12 mouse cellular contexts compared by ENCODE assay signal in the genomic region with DNA sequence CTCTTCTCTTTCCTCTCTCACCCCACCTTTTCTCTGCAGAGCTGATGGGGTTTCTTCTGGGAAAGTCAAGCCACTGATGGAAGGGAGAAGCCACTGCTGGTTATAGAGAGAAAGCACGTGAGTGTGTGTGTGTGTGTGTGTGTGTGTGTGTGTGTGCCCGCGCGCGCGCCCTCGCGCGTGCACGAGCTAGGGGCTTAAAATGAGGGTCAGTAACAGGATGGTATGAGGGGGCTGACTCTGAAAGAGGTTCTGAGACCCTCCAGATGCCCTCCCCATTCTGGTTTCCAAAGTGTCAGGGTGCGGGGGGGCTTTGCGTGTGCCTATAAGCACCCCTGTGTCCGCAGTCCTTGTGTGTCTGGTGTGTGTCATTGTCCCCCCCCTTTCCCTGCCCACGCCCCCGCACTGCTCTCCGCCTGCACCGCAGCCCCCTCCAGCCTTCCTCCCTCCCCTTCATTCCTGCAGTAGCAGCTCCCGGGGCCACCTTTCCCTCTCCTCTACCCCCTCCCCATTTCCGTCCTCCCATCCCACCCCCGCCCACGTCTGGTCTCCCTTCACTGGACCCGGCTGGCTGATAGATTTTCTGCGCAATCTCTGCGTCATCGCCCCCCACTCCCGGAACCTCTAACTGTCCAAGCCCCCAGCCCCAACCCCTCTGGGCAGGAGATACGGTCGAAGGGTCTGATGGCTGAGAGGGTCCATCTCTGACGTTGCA. TPM values are rescaled to one million over a fixed set of nuclear protein-coding genes. Genes with fewer than 3 reads are reported as not detected.
A peak's percentile ranks its signal among the peaks of the same experiment; 100 is the strongest.
DNase-seq lines count a peak whose midpoint lies in the region; ATAC-seq and TF ChIP-seq lines count a peak whose summit lies in the region.
"Had no signal": no experiment of that assay in that cellular context is flagged by ENCODE, and none has a peak within 500 bp of the region (broad histone marks: within the 10 kb centered on the region; RNA-seq: fewer than 3 reads in every experiment).

No protein-coding gene starts in this region.

- 2% methylated on average over 28 of the region's 29 CpGs for WGBS in kidney, embryonic 15.5 days
- WGBS in forebrain, embryonic 15.5 days: under 1% methylated on average over 28 of the region's 29 CpGs
- 1% methylated on average over 28 of the region's 29 CpGs for WGBS in midbrain, embryonic 15.5 days

- peak overlapping the region; percentile 61 for H3K4me2 ChIP-seq in kidney, embryonic 15.5 days
- peak overlapping the region; percentile 99 for H3K4me2 ChIP-seq in forebrain, embryonic 15.5 days (replicated peaks)
- peak overlapping the region; percentile 92 for H3K4me2 ChIP-seq in midbrain, embryonic 15.5 days

- no peak overlapping the region for H3K27ac ChIP-seq in kidney, embryonic 15.5 days
- no peak overlapping the region for H3K27ac ChIP-seq in ES-E14 (ENCODE audit: insufficient read depth, low read depth, low read length, poor library complexity, severe bottlenecking)
- H3K27ac ChIP-seq in forebrain, embryonic 15.5 days (replicated peaks): no peak overlapping the region
- no peak overlapping the region for H3K27ac ChIP-seq in midbrain, embryonic 15.5 days
- H3K27ac ChIP-seq: heart, adult 2 months; layer of hippocampus, adult 2 months had no signal

- in situ Hi-C loops in ES-E14 (cut with MboI; ENCODE audit: low sequenced_read_pairs in 2 of 2, unreplicated experiment in 2 of 2): no loop called here

- no peaks in the 10 kb centered on the region for H3K9me3 ChIP-seq in kidney, embryonic 15.5 days (replicated peaks)
- no peaks in the 10 kb centered on the region for H3K9me3 ChIP-seq in ES-E14 (ENCODE audit: control insufficient read depth, insufficient read depth, low read depth, low read length)
- no peaks in the 10 kb centered on the region for H3K9me3 ChIP-seq in forebrain, embryonic 15.5 days
- H3K9me3 ChIP-seq in midbrain, embryonic 15.5 days: no peaks in the 10 kb centered on the region

- no peaks in the 10 kb centered on the region for H3K36me3 ChIP-seq in kidney, embryonic 15.5 days
- H3K36me3 ChIP-seq in ES-E14 (ENCODE audit: control insufficient read depth, insufficient read depth, low read length, poor library complexity, severe bottlenecking): no peaks in the 10 kb centered on the region
- no peaks in the 10 kb centered on the region for H3K36me3 ChIP-seq in forebrain, embryonic 15.5 days
- H3K36me3 ChIP-seq in midbrain, embryonic 15.5 days (replicated peaks): no peaks in the 10 kb centered on the region

- H3K4me3 ChIP-seq in kidney, embryonic 15.5 days (replicated peaks): no peak overlapping the region
- peak overlapping the region; percentile 59 to 77 for H3K4me3 ChIP-seq in ES-E14 (ENCODE audit: insufficient read depth in 1 of 2, low read depth in 1 of 2, low read length in 2 of 2, poor library complexity in 1 of 2, severe bottlenecking in 1 of 2)
- peak overlapping the region; percentile 48 for H3K4me3 ChIP-seq in forebrain, embryonic 15.5 days
- peak overlapping the region; percentile 57 for H3K4me3 ChIP-seq in midbrain, embryonic 15.5 days
- H3K4me3 ChIP-seq: heart, adult 2 months had no signal

- peaks cover 59% of the 10 kb centered on the region for H3K4me1 ChIP-seq in kidney, embryonic 15.5 days
- peaks cover 2 to 19% of the 10 kb centered on the region in 2 experiments; a peak in 1 of 4 replicates for H3K4me1 ChIP-seq in ES-E14 (ENCODE audit: control insufficient read depth in 2 of 2, insufficient read depth in 2 of 2, low read length in 2 of 2, poor library complexity in 1 of 2)
- H3K4me1 ChIP-seq in forebrain, embryonic 15.5 days: peaks cover 49% of the 10 kb centered on the region
- peaks cover 51% of the 10 kb centered on the region for H3K4me1 ChIP-seq in midbrain, embryonic 15.5 days

- H3K27me3 ChIP-seq in kidney, embryonic 15.5 days: peaks cover 89% of the 10 kb centered on the region
- H3K27me3 ChIP-seq in forebrain, embryonic 15.5 days: peaks cover 74% of the 10 kb centered on the region
- H3K27me3 ChIP-seq in midbrain, embryonic 15.5 days (replicated peaks): peaks cover 60% of the 10 kb centered on the region

- no peak for ATAC-seq in kidney, embryonic 15.5 days (replicated peaks; ENCODE audit: low FRiP score)
- no peak for ATAC-seq in forebrain, embryonic 15.5 days (replicated peaks)
- peak; percentile 11; the same call in 1 of the 2 replicates for ATAC-seq in midbrain, embryonic 15.5 days (replicated peaks)

- no peak for DNase-seq in kidney, postnatal 36 days
- no peak for DNase-seq in ES-E14 (ENCODE audit: low read depth, low spot score)
- DNase-seq in layer of hippocampus, adult 18-20 months (ENCODE audit: low spot score in 2 of 2): no peak
- DNase-seq in layer of hippocampus, adult 8-10 months (ENCODE audit: low spot score in 2 of 2): no peak
- no peak for DNase-seq in thymus, postnatal 25 days
- DNase-seq: adrenal gland, postnatal 36 days; heart, adult 2 months; lung, embryonic 14.5 days had no signal

- no peak overlapping the region for H3K9ac ChIP-seq in kidney, embryonic 15.5 days
- H3K9ac ChIP-seq in ES-E14 (ENCODE audit: insufficient read depth, low read depth, low read length, poor library complexity, severe bottlenecking): no peak overlapping the region
- H3K9ac ChIP-seq in forebrain, embryonic 15.5 days (replicated peaks): no peak overlapping the region
- H3K9ac ChIP-seq in midbrain, embryonic 15.5 days: peak overlapping the region; percentile 36; the same call in 1 of the 2 replicates
- H3K9ac ChIP-seq: lung, embryonic 14.5 days had no signal

TF ChIP-seq in ES-E14, 5 proteins besides CTCF, POLR2A, EP300 and RAD21:
- no peak for TF ChIP-seq MAFK (IDR thresholded peaks at IDR 0.05; ENCODE audit: insufficient read depth, low read depth, low read length)
- TF ChIP-seq ZNF384 (IDR thresholded peaks at IDR 0.05; ENCODE audit: low read depth, low read length): no peak
- TF ChIP-seq CHD2 (IDR thresholded peaks at IDR 0.05; ENCODE audit: low read depth, low read length): no peak
- TF ChIP-seq ZC3H11A (IDR thresholded peaks at IDR 0.05; ENCODE audit: borderline replicate concordance, low read depth, low read length): no peak
- TF ChIP-seq HCFC1 (IDR thresholded peaks at IDR 0.05; ENCODE audit: borderline replicate concordance, insufficient read depth, low read length): no peak

RNA-seq across cellular contexts. Expression of gene Vgf, which starts 2.5 kb away (rescaled TPM):
- polyA plus RNA-seq in kidney, embryonic 15.5 days (2015; fragmentation: Nextera tagmentation; extraction: Ambion mirVana): 0.10 and 0.55 TPM in 2 replicates
- 32.2 and 45.6 TPM in 2 replicates for total RNA-seq in ES-E14 (2012; rRNA removed)
- polyA plus RNA-seq in forebrain, embryonic 15.5 days (2015; fragmentation: Nextera tagmentation; extraction: Ambion mirVana): 4.0 and 4.4 TPM in 2 replicates
- polyA plus RNA-seq in midbrain, embryonic 15.5 days (2015; fragmentation: Nextera tagmentation; extraction: Ambion mirVana): 9.9 and 11.1 TPM in 2 replicates
- 100 to 1,000 TPM; 228 to 230 TPM for total RNA-seq in layer of hippocampus, adult 18-20 months (2021)
- total RNA-seq in layer of hippocampus, adult 8-10 months (2022): 100 to 1,000 TPM; 162 to 206 (median 186) TPM
- total RNA-seq: heart, adult 2 months had no signal

RNA-seq across cellular contexts. Expression of gene Ap1s1, which starts 17.2 kb away (rescaled TPM):
- polyA plus RNA-seq in kidney, embryonic 15.5 days (2015; fragmentation: Nextera tagmentation; extraction: Ambion mirVana): 181 and 194 TPM in 2 replicates
- 76.4 and 112 TPM in 2 replicates for total RNA-seq in ES-E14 (2012; rRNA removed)
- polyA plus RNA-seq in forebrain, embryonic 15.5 days (2015; fragmentation: Nextera tagmentation; extraction: Ambion mirVana): 248 and 257 TPM in 2 replicates
- polyA plus RNA-seq in midbrain, embryonic 15.5 days (2015; fragmentation: Nextera tagmentation; extraction: Ambion mirVana): 284 TPM in 2 replicates
- 100 to 1,000 TPM; 316 to 355 TPM for total RNA-seq in layer of hippocampus, adult 18-20 months (2021)
- total RNA-seq in layer of hippocampus, adult 8-10 months (2022): 100 to 1,000 TPM; 309 to 341 (median 318) TPM

RNA-seq across cellular contexts. Expression of gene Znhit1, which starts 40.9 kb away (rescaled TPM):
- 86.4 and 102 TPM in 2 replicates for polyA plus RNA-seq in kidney, embryonic 15.5 days (2015; fragmentation: Nextera tagmentation; extraction: Ambion mirVana)
- total RNA-seq in ES-E14 (2012; rRNA removed): 41.2 and 46.0 TPM in 2 replicates
- 123 and 129 TPM in 2 replicates for polyA plus RNA-seq in forebrain, embryonic 15.5 days (2015; fragmentation: Nextera tagmentation; extraction: Ambion mirVana)
- polyA plus RNA-seq in midbrain, embryonic 15.5 days (2015; fragmentation: Nextera tagmentation; extraction: Ambion mirVana): 131 and 132 TPM in 2 replicates
- total RNA-seq in layer of hippocampus, adult 18-20 months (2021): 10 to 100 TPM; 82.8 to 96.2 TPM
- 10 to 100 TPM; 74.8 to 87.6 (median 80.4) TPM for total RNA-seq in layer of hippocampus, adult 8-10 months (2022)

RNA-seq across cellular contexts. Expression of gene Plod3, which starts 41.9 kb away (rescaled TPM):
- 42.9 and 52.5 TPM in 2 replicates for polyA plus RNA-seq in kidney, embryonic 15.5 days (2015; fragmentation: Nextera tagmentation; extraction: Ambion mirVana)
- total RNA-seq in ES-E14 (2012; rRNA removed): 155 and 201 TPM in 2 replicates
- 28.8 and 35.6 TPM in 2 replicates for polyA plus RNA-seq in forebrain, embryonic 15.5 days (2015; fragmentation: Nextera tagmentation; extraction: Ambion mirVana)
- polyA plus RNA-seq in midbrain, embryonic 15.5 days (2015; fragmentation: Nextera tagmentation; extraction: Ambion mirVana): 38.9 and 44.1 TPM in 2 replicates
- total RNA-seq in layer of hippocampus, adult 18-20 months (2021): 10 to 100 TPM; 38.5 to 43.1 TPM
- 10 to 100 TPM; 37.1 to 51.5 (median 46.0) TPM for total RNA-seq in layer of hippocampus, adult 8-10 months (2022)

RNA-seq across cellular contexts. Expression of gene Serpine1, which starts 43.4 kb away (rescaled TPM):
- polyA plus RNA-seq in kidney, embryonic 15.5 days (2015; fragmentation: Nextera tagmentation; extraction: Ambion mirVana): 0.45 and 0.48 TPM in 2 replicates
- 91.8 and 166 TPM in 2 replicates for total RNA-seq in ES-E14 (2012; rRNA removed)
- polyA plus RNA-seq in forebrain, embryonic 15.5 days (2015; fragmentation: Nextera tagmentation; extraction: Ambion mirVana): 0.14 and 0.28 TPM in 2 replicates
- 0.34 and 0.41 TPM in 2 replicates for polyA plus RNA-seq in midbrain, embryonic 15.5 days (2015; fragmentation: Nextera tagmentation; extraction: Ambion mirVana)
- under 1 TPM; 0.40 to 0.94 TPM for total RNA-seq in layer of hippocampus, adult 18-20 months (2021)
- 1 to 10 TPM in 2 of 4 experiments, under 1 TPM in 2; 0.77 to 3.0 (median 1.8) TPM for total RNA-seq in layer of hippocampus, adult 8-10 months (2022)
